Mouse (Mus musculus) testis, adult 2 months (tissue): Measurements from ENCODE around the gene Senp7.

Experiments
- CTCF ChIP-seq: fragments of 200-500 bp; IDR thresholded peaks from 2 replicates; pipeline ENCODE4 v1.5.1; 2012; ENCODE audit warnings: low read depth, mild to moderate bottlenecking, inconsistent platforms, low read length, moderate library complexity; ENCODE audit not compliant: control insufficient read depth, insufficient read depth, insufficient replicate concordance
- POLR2A ChIP-seq: fragments of 200-500 bp; IDR thresholded peaks from 2 replicates; pipeline ENCODE4 v1.6.1; 2012; ENCODE audit warnings: low read depth, mild to moderate bottlenecking, inconsistent platforms, low read length, moderate library complexity; ENCODE audit not compliant: control insufficient read depth

- TF ChIP-seq CTCF, result no peak
- TF ChIP-seq POLR2A, result no peak
Measured at GRCm38 (mm10) chr16:56061995-56062594, 14.0 kb downstream of the Senp7 start.
